Mouse (Mus musculus): ENCODE data around the gene Wdr31. TPM values are rescaled to one million over a fixed set of nuclear protein-coding genes. Genes with fewer than 3 reads are reported as not detected.

The Wdr31 gene
- total and polyA plus RNA-seq, 3 experiments, result 0.52 to 2.0 (median 1.8) TPM

DNA sequence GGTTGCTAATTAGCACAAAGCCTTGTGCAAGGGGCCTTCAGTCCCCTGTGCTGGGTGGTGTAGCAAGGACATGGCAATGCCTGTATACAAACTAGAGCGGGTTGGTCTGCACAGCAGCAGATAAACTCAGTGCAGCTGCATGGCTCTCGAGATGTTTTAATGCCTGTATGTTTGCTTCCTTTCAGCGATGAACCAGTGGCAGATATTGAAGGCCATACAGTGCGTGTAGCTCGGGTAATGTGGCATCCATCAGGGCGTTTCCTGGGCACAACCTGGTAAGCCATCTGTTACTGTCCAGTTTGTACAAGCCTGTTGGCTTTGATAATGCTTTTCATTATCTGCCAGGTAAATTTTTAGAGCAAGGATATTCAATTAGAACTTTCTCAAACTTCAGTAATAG is 51.6 kb downstream of the Wdr31 start:
- H3K27me3 ChIP-seq (ENCODE audit: insufficient read depth, low read length), result no peaks in the 10 kb centered on the region
- no peak overlapping the region for H3K4me3 ChIP-seq (ENCODE audit: low read depth, low read length)
- DNase-seq (ENCODE audit: low spot score) (no peak), ATAC-seq (ENCODE audit: extremely low read depth, insufficient number of reproducible peaks, low FRiP score, poor library complexity, severe bottlenecking) (no peak)
- no peak for TF ChIP-seq TAL1 (conservative IDR thresholded peaks at IDR 0.05; ENCODE audit: low read depth, low read length)
- TF ChIP-seq CTCF (IDR thresholded peaks at IDR 0.05; ENCODE audit: low read depth, low read length), result no peak
- no peaks in the 10 kb centered on the region for H3K9me3 ChIP-seq (replicated peaks)
- H3K4me1 ChIP-seq (ENCODE audit: insufficient read depth, low read depth, low read length), result peaks cover 4% of the 10 kb centered on the region; the same call in 1 of the 2 replicates
- H3K36me3 ChIP-seq (replicated peaks), result peaks cover 100% of the 10 kb centered on the region

DNA sequence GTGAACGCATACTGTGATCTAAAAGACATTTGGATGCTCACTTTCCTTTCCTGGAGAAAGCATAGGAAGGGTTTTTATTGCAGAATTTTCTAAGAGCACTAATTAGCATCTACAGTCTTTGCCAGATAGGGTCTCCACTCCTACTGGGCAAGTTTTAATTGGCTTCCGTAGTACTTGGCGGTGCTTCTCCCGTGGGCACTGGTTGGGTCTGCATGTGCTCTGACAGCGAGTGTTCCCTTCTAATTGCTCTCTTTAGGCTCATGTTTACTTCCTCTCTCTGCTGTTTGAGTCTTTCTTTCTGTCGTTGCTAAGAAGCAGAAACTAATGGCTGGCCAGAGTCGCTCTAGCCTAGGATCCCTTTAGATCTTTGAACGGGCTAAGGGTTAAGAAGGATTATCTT is 52.2 kb downstream of the Wdr31 start:
- Histone ChIP-seq H3K4me3 (ENCODE audit: low read depth, low read length) (no peak overlapping the region), H3K9me3 (replicated peaks) (no peaks in the 10 kb centered on the region), H3K4me1 (ENCODE audit: insufficient read depth, low read depth, low read length) (peaks cover 8% of the 10 kb centered on the region; the same call in 1 of the 2 replicates), H3K36me3 (replicated peaks) (peaks cover 100% of the 10 kb centered on the region), H3K27me3 (ENCODE audit: insufficient read depth, low read length) (no peaks in the 10 kb centered on the region)
- ATAC-seq (ENCODE audit: extremely low read depth, insufficient number of reproducible peaks, low FRiP score, poor library complexity, severe bottlenecking) (no peak), DNase-seq (ENCODE audit: low spot score) (no peak)
- TF ChIP-seq GATA2 (IDR thresholded peaks at IDR 0.05; ENCODE audit: borderline replicate concordance, low read depth, low read length) (no peak), POLR2AphosphoS5 (IDR thresholded peaks at IDR 0.05; ENCODE audit: insufficient replicate concordance, low read depth, low read length) (no peak), CTCF (IDR thresholded peaks at IDR 0.05; ENCODE audit: low read depth, low read length) (no peak), GATA1 (IDR thresholded peaks at IDR 0.05; ENCODE audit: borderline replicate concordance, low read length) (no peak), TAL1 (conservative IDR thresholded peaks at IDR 0.05; ENCODE audit: low read depth, low read length) (no peak)

DNA sequence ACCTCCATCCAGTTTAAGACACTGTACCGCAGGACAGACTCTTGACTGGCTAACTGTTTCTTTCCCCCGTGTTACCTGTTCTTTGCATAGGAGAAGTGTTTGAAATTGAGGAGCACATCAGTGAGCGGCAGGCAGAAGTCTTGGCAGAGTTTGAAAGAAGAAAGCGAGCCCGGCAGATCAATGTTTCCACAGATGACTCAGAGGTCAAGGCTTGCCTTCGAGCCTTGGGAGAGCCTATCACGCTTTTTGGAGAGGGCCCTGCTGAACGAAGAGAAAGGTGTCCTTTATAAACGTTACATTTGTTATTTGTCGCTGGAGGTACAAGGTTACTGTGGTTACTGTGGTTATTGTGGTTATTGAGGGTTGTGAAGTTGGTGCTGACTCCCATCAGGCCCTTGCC is 59.1 kb downstream of the Wdr31 start:
- Histone ChIP-seq H3K4me3 (ENCODE audit: low read depth, low read length) (no peak overlapping the region; the same call in 1 of the 2 replicates), H3K9me3 (replicated peaks) (no peaks in the 10 kb centered on the region), H3K36me3 (replicated peaks) (peaks cover 66% of the 10 kb centered on the region), H3K4me1 (ENCODE audit: insufficient read depth, low read depth, low read length) (peaks cover 36% of the 10 kb centered on the region), H3K27me3 (ENCODE audit: insufficient read depth, low read length) (no peaks in the 10 kb centered on the region)
- ATAC-seq (ENCODE audit: extremely low read depth, insufficient number of reproducible peaks, low FRiP score, poor library complexity, severe bottlenecking) (no peak), DNase-seq (ENCODE audit: low spot score) (no peak)
- TF ChIP-seq GATA1 (IDR thresholded peaks at IDR 0.05; ENCODE audit: borderline replicate concordance, low read length), result no peak
- no peak for TF ChIP-seq TAL1 (conservative IDR thresholded peaks at IDR 0.05; ENCODE audit: low read depth, low read length)
- TF ChIP-seq CTCF (IDR thresholded peaks at IDR 0.05; ENCODE audit: low read depth, low read length), result no peak
- TF ChIP-seq POLR2AphosphoS5 (IDR thresholded peaks at IDR 0.05; ENCODE audit: insufficient replicate concordance, low read depth, low read length), result no peak
- TF ChIP-seq GATA2 (IDR thresholded peaks at IDR 0.05; ENCODE audit: borderline replicate concordance, low read depth, low read length), result no peak

DNA sequence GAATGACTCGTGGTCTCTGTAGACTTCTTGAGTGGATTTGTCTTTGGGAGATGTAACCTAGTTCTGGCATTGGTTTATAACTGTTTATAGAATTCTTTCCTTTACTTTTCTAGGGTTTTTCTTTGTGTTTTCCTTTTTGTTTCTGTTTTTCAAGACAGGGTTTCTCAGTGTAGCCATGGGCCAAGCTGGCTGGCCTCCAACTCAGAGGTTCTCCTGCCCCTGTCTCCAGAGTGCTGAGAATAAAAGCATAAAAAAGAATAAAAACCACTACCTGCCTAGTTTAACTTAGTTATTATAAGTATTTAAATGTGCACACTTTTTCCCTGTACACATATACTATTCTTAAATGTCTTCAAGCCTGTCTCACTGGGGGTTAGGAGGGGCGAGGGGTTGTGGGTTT is 60.4 kb downstream of the Wdr31 start:
- TF ChIP-seq GATA2 (IDR thresholded peaks at IDR 0.05; ENCODE audit: borderline replicate concordance, low read depth, low read length) (no peak), TAL1 (conservative IDR thresholded peaks at IDR 0.05; ENCODE audit: low read depth, low read length) (no peak), POLR2AphosphoS5 (IDR thresholded peaks at IDR 0.05; ENCODE audit: insufficient replicate concordance, low read depth, low read length) (no peak), CTCF (IDR thresholded peaks at IDR 0.05; ENCODE audit: low read depth, low read length) (no peak), GATA1 (IDR thresholded peaks at IDR 0.05; ENCODE audit: borderline replicate concordance, low read length) (no peak)
- Histone ChIP-seq H3K4me3 (ENCODE audit: low read depth, low read length) (no peak overlapping the region; the same call in 1 of the 2 replicates), H3K36me3 (replicated peaks) (peaks cover 64% of the 10 kb centered on the region), H3K4me1 (ENCODE audit: insufficient read depth, low read depth, low read length) (peaks cover 46% of the 10 kb centered on the region), H3K27me3 (ENCODE audit: insufficient read depth, low read length) (no peaks in the 10 kb centered on the region), H3K9me3 (replicated peaks) (no peaks in the 10 kb centered on the region)
- ATAC-seq (ENCODE audit: extremely low read depth, insufficient number of reproducible peaks, low FRiP score, poor library complexity, severe bottlenecking), result no peak
- DNase-seq (ENCODE audit: low spot score), result no peak

DNA sequence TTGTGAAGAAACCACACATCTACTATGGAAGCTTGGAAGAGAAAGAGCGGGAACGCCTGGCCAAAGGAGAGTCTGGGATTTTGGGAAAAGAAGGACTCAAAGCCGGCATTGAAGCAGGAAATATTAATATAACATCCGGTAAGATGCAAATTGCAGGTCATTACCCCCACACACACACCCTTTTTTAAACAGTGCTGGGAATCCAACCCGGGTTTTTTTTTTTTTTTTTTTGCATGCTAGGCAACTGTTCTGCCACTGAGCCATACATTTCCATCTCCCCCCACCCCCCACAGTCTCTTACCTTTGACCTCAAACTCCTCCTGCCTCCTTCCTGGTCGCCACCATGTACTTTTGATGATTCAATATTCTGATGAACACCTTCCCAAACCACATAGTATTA is 61.1 kb downstream of the Wdr31 start:
- ATAC-seq (ENCODE audit: extremely low read depth, insufficient number of reproducible peaks, low FRiP score, poor library complexity, severe bottlenecking), result no peak
- TF ChIP-seq GATA2 (IDR thresholded peaks at IDR 0.05; ENCODE audit: borderline replicate concordance, low read depth, low read length), result no peak
- Histone ChIP-seq H3K27me3 (ENCODE audit: insufficient read depth, low read length) (no peaks in the 10 kb centered on the region), H3K9me3 (replicated peaks) (no peaks in the 10 kb centered on the region), H3K4me3 (ENCODE audit: low read depth, low read length) (peak overlapping the region; percentile 86), H3K36me3 (replicated peaks) (peaks cover 64% of the 10 kb centered on the region), H3K4me1 (ENCODE audit: insufficient read depth, low read depth, low read length) (peaks cover 51% of the 10 kb centered on the region)
- DNase-seq (ENCODE audit: low spot score), result no peak

DNA sequence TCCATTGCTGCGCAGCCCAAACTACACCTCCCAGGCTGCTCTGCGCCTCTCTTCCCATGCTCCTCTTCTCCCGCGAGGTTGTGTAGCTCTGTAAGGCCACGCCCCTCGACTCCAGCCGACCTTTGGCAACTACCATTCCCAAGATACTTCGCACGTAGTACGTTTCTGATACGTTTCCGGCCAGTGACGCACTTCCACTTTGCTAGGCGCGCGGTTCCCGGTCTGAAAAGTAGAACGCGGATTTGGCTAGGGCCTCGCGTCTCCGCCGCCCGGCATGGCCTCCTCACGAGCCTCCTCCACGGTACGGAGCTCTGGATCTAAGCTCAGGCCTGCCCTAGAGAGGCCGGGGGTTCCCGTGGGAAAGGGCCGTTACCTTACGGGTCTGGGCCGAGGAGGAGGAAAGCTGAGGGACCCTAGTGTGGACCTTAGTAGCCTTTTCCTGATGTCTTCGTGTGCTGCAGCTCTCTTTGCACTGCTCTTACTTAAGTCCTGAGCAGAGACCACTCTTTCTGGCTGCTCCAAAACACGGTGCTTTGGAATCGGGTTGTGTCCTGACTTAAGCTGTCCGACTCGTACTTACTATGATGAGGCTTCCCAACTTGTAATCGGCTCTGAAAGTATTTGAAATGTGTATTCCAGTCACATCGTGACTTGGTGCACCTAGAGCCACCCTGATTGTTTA is 62.0 kb downstream of the Wdr31 start, which contains the start of the genes Cdc26 and Prpf4:
Cdc26 (minus strand) TSS at position 42 of the 682 bp plus-strand sequence.
Prpf4 (plus strand) TSS at position 197 of the 682 bp plus-strand sequence.
- no peaks in the 10 kb centered on the region for H3K9me3 ChIP-seq (replicated peaks)
- peak within 1 kb of the TSS; percentile 86 for H3K4me3 ChIP-seq (ENCODE audit: low read depth, low read length)
- no peaks in the 10 kb centered on the region for H3K27me3 ChIP-seq (ENCODE audit: insufficient read depth, low read length)
- peak; percentile 83 for DNase-seq (ENCODE audit: low spot score)
- H3K4me1 ChIP-seq (ENCODE audit: insufficient read depth, low read depth, low read length), result peaks cover 53% of the 10 kb centered on the region
- peaks cover 64% of the 10 kb centered on the region for H3K36me3 ChIP-seq (replicated peaks)
- TF ChIP-seq GATA1 (IDR thresholded peaks at IDR 0.05; ENCODE audit: borderline replicate concordance, low read length) (no peak), GATA2 (IDR thresholded peaks at IDR 0.05; ENCODE audit: borderline replicate concordance, low read depth, low read length) (no peak), POLR2AphosphoS5 (IDR thresholded peaks at IDR 0.05; ENCODE audit: insufficient replicate concordance, low read depth, low read length) (peak; percentile 58; the same call in 1 of the 2 replicates), CTCF (IDR thresholded peaks at IDR 0.05; ENCODE audit: low read depth, low read length) (no peak)
- ATAC-seq (ENCODE audit: extremely low read depth, insufficient number of reproducible peaks, low FRiP score, poor library complexity, severe bottlenecking), result peak; percentile 98
